Mouse (Mus musculus) hindbrain, embryonic 11.5 days (tissue): Measurements from ENCODE around the gene 9530068E07Rik. TPM values are rescaled to one million over a fixed set of nuclear protein-coding genes. Genes with fewer than 3 reads are reported as not detected.
"Not testable (repeated sequence)": the region's sequence is repeated elsewhere in the genome, so short reads cannot be mapped to it uniquely, and the experiment has no call there.

Experiments
- ATAC-seq: fragments of 200-750 bp; cut with Nextera tagmentation; 2 replicates; pipeline ENCODE4 v1.8.0; 2017; ENCODE audit warnings: mild to moderate bottlenecking, moderate TSS enrichment, moderate library complexity; ENCODE audit not compliant: low FRiP score
- DNase-seq: peaks from one replicate; pipeline ENCODE4 v3.0.0-alpha.2; 2015; ENCODE audit warnings: low spot score
- H3K27ac ChIP-seq: fragments of 300-500 bp; sonication (generic); 2 replicates; pipeline ENCODE4 v1.5.1; 2014; ENCODE audit warnings: mild to moderate bottlenecking, low read depth, low read length
- H3K27me3 ChIP-seq: fragments of 300-500 bp; sonication (generic); 2 replicates; pipeline ENCODE4 v1.6.1; 2014; ENCODE audit warnings: mild to moderate bottlenecking, low read length, moderate library complexity, mixed read lengths; ENCODE audit not compliant: control insufficient read depth, insufficient read depth
- H3K36me3 ChIP-seq: fragments of 300-500 bp; sonication (generic); 2 replicates; pipeline ENCODE4 v1.6.1; 2014; ENCODE audit warnings: mild to moderate bottlenecking, low read length, moderate library complexity, mixed read lengths; ENCODE audit not compliant: control insufficient read depth, insufficient read depth
- H3K4me1 ChIP-seq: fragments of 300-500 bp; sonication (generic); replicated peaks from 2 replicates; pipeline ENCODE4 v1.6.1; 2014; ENCODE audit warnings: low read length, mixed read lengths; ENCODE audit not compliant: control insufficient read depth, insufficient read depth
- H3K4me2 ChIP-seq: fragments of 300-500 bp; sonication (generic); replicated peaks from 2 replicates; pipeline ENCODE4 v1.6.1; 2014; ENCODE audit warnings: mild to moderate bottlenecking, low read depth, low read length
- H3K4me3 ChIP-seq: fragments of 300-500 bp; sonication (generic); 2 replicates; pipeline ENCODE4 v1.5.1; 2014; ENCODE audit warnings: low read depth, low read length
- H3K9ac ChIP-seq: fragments of 300-500 bp; sonication (generic); 2 replicates; pipeline ENCODE4 v1.6.1; 2014; ENCODE audit warnings: low read depth, low read length
- H3K9me3 ChIP-seq: fragments of 300-500 bp; sonication (generic); 2 replicates; pipeline ENCODE4 v1.6.1; 2016; ENCODE audit warnings: low read length; ENCODE audit not compliant: control insufficient read depth
- WGBS: fragments of 180-500 bp; shearing (Covaris S2); extraction: QIAGEN DNeasy Blood & Tissue Kit; methylation state at CpG from one replicate; pipeline ENCODE4 v1.1.7; 2014; 5-methylcytosine and 5-hydroxymethylcytosine counted together
- polyA plus RNA-seq: library from polyadenylated mRNA; unstranded; fragments of >200 nt; fragmentation: Nextera tagmentation; extraction: Ambion mirVana; gene quantifications from 2 replicates; pipeline ENCODE4 v1.2.1, GENCODE M21; 2014

9530068E07Rik gene
- polyA plus RNA-seq, 1 experiment from 2014 or later: 171 TPM

DNA sequence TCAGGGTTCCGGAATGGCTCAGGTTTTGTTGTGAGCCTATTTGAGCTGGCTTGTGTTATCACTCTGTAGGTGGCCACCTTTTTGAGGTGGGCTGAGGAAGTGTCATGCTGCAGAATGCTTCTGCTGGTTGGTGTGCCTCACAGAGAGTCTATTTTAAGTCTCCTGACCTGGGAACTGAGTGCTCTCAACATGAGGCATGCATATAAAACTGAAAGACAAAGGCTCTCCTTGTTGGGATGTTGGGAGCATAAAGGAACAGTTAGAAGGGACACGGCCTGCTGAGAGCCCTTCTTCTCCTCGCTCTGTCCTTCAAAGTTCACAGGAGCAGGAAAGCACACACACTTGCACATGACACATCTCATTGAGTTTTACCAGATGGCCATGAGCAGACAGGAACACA lies 9.3 kb upstream of the 9530068E07Rik start:
- Histone ChIP-seq H3K27me3 (no peaks in the 10 kb centered on the region), H3K36me3 (peaks cover 5% of the 10 kb centered on the region), H3K9me3 (no peaks in the 10 kb centered on the region), H3K9ac (no peak overlapping the region), H3K4me2 (no peak overlapping the region), H3K4me3 (no peak overlapping the region), H3K27ac (no peak overlapping the region), H3K4me1 (no peaks in the 10 kb centered on the region)
- DNase-seq: no peak
- 89% methylated on average over 3 of the region's 3 CpGs for WGBS
- ATAC-seq: no peak

- 88% methylated on average over 12 of the region's 12 CpGs for WGBS
- Histone ChIP-seq H3K27me3 (no peaks in the 10 kb centered on the region), H3K36me3 (peaks cover 5% of the 10 kb centered on the region), H3K9me3 (no peaks in the 10 kb centered on the region), H3K9ac (no peak overlapping the region), H3K4me2 (no peak overlapping the region), H3K4me3 (no peak overlapping the region), H3K4me1 (no peaks in the 10 kb centered on the region), H3K27ac (no peak overlapping the region)
- DNase-seq (no peak), ATAC-seq (no peak)
Observed at GRCm38 (mm10) chr11:52388150-52388549, 8.1 kb upstream of the 9530068E07Rik start.

DNA sequence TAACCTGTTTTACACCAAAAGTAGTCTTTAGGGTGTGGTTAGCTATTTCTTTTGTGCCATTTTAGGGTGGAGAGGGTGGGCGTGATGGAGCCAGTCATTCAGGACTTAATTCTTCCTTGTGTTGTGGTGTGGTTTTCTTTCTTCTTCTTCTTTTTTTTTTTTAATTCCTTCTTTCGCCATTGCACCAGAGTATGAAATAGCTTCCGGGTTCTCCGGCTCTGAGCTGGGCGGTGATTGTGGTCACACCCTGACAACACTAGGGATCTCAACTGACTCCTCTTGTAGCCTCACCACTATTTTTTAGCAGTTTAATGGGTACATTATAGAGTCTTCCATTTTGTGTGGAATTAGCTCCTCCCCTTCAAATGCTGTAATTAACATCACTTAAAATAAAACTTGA lies 7.2 kb upstream of the 9530068E07Rik start:
- H3K4me1 ChIP-seq, H3K36me3 ChIP-seq, H3K4me3 ChIP-seq, H3K9ac ChIP-seq, H3K27me3 ChIP-seq, H3K9me3 ChIP-seq, H3K27ac ChIP-seq, DNase-seq, H3K4me2 ChIP-seq, ATAC-seq: not testable (repeated sequence)
- 93% methylated on average over 5 of the region's 5 CpGs for WGBS

GRCm38 (mm10) chr11:52389933-52390332 lies 6.3 kb upstream of the 9530068E07Rik start:
- H3K4me2 ChIP-seq: no peak overlapping the region
- ATAC-seq (no peak), DNase-seq (no peak)
- H3K9ac ChIP-seq: no peak overlapping the region
- WGBS: 91% methylated on average over 7 of the region's 7 CpGs
- H3K36me3 ChIP-seq: peaks cover 5% of the 10 kb centered on the region
- H3K27me3 ChIP-seq: no peaks in the 10 kb centered on the region
- H3K9me3 ChIP-seq: no peaks in the 10 kb centered on the region
- no peaks in the 10 kb centered on the region for H3K4me1 ChIP-seq
- no peak overlapping the region for H3K27ac ChIP-seq
- H3K4me3 ChIP-seq: no peak overlapping the region

DNA sequence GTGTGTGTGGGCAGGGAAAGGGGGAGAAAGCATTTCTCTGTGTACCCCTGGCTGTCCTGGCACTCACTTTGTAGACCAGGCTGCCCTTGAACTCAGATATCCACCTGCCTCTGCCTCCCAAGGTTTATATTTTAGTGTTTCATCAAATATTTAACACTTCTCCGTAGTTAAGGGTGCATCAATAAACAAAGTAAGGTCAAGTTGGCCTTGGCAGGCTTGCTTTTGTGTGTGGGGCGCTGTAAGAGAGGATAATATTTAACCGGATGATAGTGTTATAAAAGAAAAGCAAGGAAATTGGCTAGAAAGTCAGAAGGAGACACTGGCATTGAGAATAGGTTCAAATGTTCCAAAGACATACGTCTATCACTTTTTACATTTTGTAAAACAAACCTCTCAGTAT lies 1.7 kb upstream of the 9530068E07Rik start:
- Histone ChIP-seq H3K4me2 (no peak overlapping the region), H3K27ac (no peak overlapping the region), H3K36me3 (no peaks in the 10 kb centered on the region), H3K4me1 (no peaks in the 10 kb centered on the region), H3K4me3 (no peak overlapping the region), H3K9ac (no peak overlapping the region), H3K9me3 (no peaks in the 10 kb centered on the region), H3K27me3 (no peaks in the 10 kb centered on the region)
- no peak for DNase-seq
- 79% methylated on average over 4 of the region's 4 CpGs for WGBS
- ATAC-seq: no peak

- Histone ChIP-seq H3K9ac (no peak overlapping the region), H3K4me3 (peak overlapping the region; percentile 98; the same call in 1 of the 2 replicates), H3K4me1 (no peaks in the 10 kb centered on the region), H3K4me2 (no peak overlapping the region), H3K9me3 (no peaks in the 10 kb centered on the region), H3K36me3 (no peaks in the 10 kb centered on the region), H3K27ac (no peak overlapping the region), H3K27me3 (no peaks in the 10 kb centered on the region)
- 28% methylated on average over 4 of the region's 4 CpGs for WGBS
- DNase-seq: no peak
- no peak for ATAC-seq
Observed at GRCm38 (mm10) chr11:52395343-52395742, 885 bp upstream of the 9530068E07Rik start.

DNA sequence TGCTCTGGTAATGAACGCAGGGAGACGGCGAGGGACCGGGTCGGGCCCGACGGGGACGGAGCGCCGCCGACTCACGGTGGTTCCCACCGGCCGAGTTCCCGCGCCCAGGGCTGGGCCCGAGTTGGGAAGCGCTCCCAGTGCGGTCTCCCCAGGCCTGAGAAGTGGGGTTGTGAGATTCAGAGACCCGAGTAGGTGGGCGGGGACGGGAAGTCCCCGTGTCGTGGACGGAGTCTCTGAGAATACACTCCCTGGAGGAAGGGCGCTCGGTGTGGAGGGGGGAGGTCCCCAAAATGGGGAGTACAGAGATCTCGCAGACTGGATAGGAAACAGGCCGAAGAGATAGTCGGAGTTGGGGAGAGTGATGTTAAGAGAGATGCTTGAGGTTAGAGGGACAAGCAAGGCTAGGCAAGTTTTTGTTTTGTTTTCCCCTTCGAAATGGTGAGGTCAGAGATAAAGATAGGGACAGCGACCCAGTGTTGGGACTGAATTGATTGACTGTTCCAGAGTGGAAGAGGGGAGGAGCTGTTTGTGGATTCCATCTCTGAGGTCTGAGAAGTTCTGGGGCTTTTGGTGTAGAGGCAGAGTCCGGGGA lies 465 bp downstream of the 9530068E07Rik start:
- ATAC-seq (peak; percentile 85), DNase-seq (no peak)
- H3K36me3 ChIP-seq: no peaks in the 10 kb centered on the region
- under 1% methylated on average over 33 of the region's 33 CpGs for WGBS
- no peaks in the 10 kb centered on the region for H3K4me1 ChIP-seq
- peak overlapping the region; percentile 97 for H3K9ac ChIP-seq
- H3K27me3 ChIP-seq: no peaks in the 10 kb centered on the region
- peak overlapping the region; percentile 87 for H3K27ac ChIP-seq
- peak overlapping the region; percentile 58 for H3K4me2 ChIP-seq
- H3K9me3 ChIP-seq: no peaks in the 10 kb centered on the region
- H3K4me3 ChIP-seq: peak overlapping the region; percentile 98

DNA sequence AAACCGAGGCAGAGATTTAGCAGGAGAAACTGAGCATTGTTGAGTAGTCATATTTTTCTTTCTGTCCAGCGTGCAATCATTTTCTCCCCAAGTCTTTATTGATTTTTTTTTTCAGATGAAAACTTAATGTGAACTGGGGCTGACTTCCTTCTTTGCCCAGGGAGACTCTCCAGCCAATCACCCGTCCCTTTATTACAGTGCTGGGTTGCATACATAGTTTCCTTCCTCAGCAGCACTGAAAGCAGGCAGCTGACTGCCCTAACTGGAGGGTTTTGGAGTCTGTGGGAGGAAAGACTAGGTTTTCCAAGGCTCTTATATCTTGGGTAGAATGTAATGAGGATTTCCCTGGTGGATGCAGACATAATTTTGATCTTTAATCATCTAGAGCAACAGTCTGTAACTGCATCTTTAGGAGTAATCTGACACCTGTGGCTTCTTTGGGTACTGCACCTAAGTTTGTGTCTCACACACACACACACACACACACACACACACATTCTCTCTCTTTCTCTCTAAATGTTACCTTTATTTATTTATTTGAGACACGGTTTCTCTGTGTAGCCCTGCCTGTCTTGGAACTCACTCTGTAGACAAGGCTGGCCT lies 1.3 kb downstream of the 9530068E07Rik start:
- Histone ChIP-seq H3K4me3 (peak overlapping the region; percentile 98), H3K4me2 (peak overlapping the region; percentile 58), H3K4me1 (no peaks in the 10 kb centered on the region), H3K27ac (no peak overlapping the region), H3K27me3 (no peaks in the 10 kb centered on the region), H3K9ac (no peak overlapping the region), H3K9me3 (no peaks in the 10 kb centered on the region), H3K36me3 (no peaks in the 10 kb centered on the region)
- DNase-seq: peak; percentile 25
- WGBS: 86% methylated on average over 4 of the region's 4 CpGs
- ATAC-seq: no peak

DNA sequence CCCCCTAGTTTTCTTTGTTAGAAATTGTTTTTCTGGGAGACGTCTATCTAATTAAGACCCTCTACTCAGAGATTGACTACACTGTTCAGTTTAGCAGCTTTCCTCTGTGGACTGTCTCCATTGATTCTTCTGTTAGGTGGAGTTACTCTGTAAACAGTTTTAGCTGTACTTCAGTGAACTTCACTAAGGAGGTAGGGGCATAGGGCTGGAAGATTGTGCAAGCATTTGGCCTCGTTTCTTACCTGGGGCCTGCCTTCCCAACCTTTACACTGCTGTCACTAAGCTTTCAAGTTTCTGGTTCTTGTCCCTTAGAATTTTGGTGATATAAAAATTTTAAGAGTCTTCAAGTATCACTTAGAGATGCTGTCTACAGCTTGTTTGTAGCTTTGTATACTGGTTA lies 5.2 kb downstream of the 9530068E07Rik start:
- H3K36me3 ChIP-seq: 0 out of 2 replicates have a peak, but pooled peaks cover 2% of the 10 kb centered on the region
- no peak for ATAC-seq

More for the DNA sequence above, 5.2 kb downstream of the 9530068E07Rik start:
- Histone ChIP-seq H3K27ac (no peak overlapping the region), H3K4me2 (no peak overlapping the region), H3K27me3 (no peaks in the 10 kb centered on the region), H3K4me3 (no peak overlapping the region), H3K4me1 (no peaks in the 10 kb centered on the region), H3K9ac (no peak overlapping the region), H3K9me3 (no peaks in the 10 kb centered on the region)
- no peak for DNase-seq
- 72% methylated on average over 2 of the region's 2 CpGs for WGBS
